Mouse (Mus musculus) heart, embryonic 11.5 days (tissue): ENCODE measurements around the gene Spint5. TPM values are rescaled to one million over a fixed set of nuclear protein-coding genes. Genes with fewer than 3 reads are reported as not detected.

Experiments
- ATAC-seq: fragments of 200-750 bp; cut with Nextera tagmentation; replicated peaks from 2 replicates; pipeline ENCODE4 v1.8.0; 2017; ENCODE audit warnings: moderate library complexity; ENCODE audit not compliant: insufficient number of reproducible peaks, low FRiP score, low TSS enrichment
- H3K27ac ChIP-seq: fragments of 300-500 bp; sonication (generic); 2 replicates; pipeline ENCODE4 v1.5.1; 2014; ENCODE audit warnings: mild to moderate bottlenecking, low read depth, low read length
- H3K27me3 ChIP-seq: fragments of 300-500 bp; sonication (generic); 2 replicates; pipeline ENCODE4 v1.6.1; 2014; ENCODE audit warnings: mild to moderate bottlenecking, low read length, mixed read lengths; ENCODE audit not compliant: control insufficient read depth, insufficient read depth
- H3K36me3 ChIP-seq: fragments of 300-500 bp; sonication (generic); 2 replicates; pipeline ENCODE4 v1.6.1; 2014; ENCODE audit warnings: mild to moderate bottlenecking, low read length, moderate library complexity, mixed read lengths; ENCODE audit not compliant: control insufficient read depth, insufficient read depth
- H3K4me1 ChIP-seq: fragments of 300-500 bp; sonication (generic); 2 replicates; pipeline ENCODE4 v1.6.1; 2014; ENCODE audit warnings: low read length; ENCODE audit not compliant: control insufficient read depth, insufficient read depth
- H3K4me2 ChIP-seq: fragments of 300-500 bp; sonication (generic); 2 replicates; pipeline ENCODE4 v1.6.1; 2014; ENCODE audit warnings: mild to moderate bottlenecking, moderate library complexity
- H3K4me3 ChIP-seq: fragments of 300-500 bp; sonication (generic); 2 replicates; pipeline ENCODE4 v1.5.1; 2014; ENCODE audit warnings: low read depth, low read length
- H3K9ac ChIP-seq: fragments of 300-500 bp; sonication (generic); 2 replicates; pipeline ENCODE4 v1.6.1; 2014; ENCODE audit warnings: mild to moderate bottlenecking, low read depth, low read length, moderate library complexity
- H3K9me3 ChIP-seq: fragments of 300-500 bp; sonication (generic); replicated peaks from 2 replicates; pipeline ENCODE4 v1.6.1; 2016; ENCODE audit warnings: low read length; ENCODE audit not compliant: control insufficient read depth
- WGBS: fragments of 180-500 bp; shearing (Covaris S2); extraction: QIAGEN DNeasy Blood & Tissue Kit; methylation state at CpG from one replicate; pipeline ENCODE4 v1.1.7; 2014; ENCODE audit not compliant: insufficient replicate concordance; 5-methylcytosine and 5-hydroxymethylcytosine counted together
- polyA plus RNA-seq: library from polyadenylated mRNA; unstranded; fragments of >200 nt; fragmentation: Nextera tagmentation; extraction: Ambion mirVana; gene quantifications from 2 replicates; pipeline ENCODE4 v1.2.1, GENCODE M21; 2014

Gene Spint5
- polyA plus RNA-seq, 1 experiment from 2014 or later: not detected

DNA sequence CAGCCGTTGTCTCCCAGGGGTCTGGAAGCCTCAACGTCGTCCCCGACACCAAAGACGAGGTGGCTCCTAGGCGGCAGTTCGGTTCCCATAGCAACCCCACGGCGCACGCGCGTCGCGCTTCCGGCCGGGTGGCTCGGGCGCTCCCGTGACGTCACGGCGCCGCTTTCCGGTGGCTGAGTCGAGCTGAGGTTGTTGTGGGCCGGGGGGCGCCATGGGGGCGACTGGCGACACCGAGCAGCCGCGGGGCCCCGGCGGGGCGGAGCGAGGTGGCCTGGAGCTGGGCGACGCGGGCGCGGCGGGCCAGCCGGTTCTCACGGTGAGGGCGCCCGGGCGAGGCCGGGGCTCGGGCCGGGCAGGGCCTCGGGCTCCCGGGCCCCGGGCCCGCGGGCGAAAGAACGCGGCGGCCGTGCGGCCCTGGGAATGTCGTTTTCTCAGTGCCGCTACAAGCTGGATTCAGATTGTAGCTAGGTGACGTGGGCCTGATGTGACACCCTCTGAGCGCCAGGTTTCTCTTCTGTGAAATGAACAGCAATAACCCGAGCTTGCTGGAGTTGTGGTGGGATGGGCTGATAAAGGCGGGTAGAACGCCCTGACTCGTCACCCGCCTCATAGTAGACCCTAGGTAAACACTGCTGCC is 30.9 kb downstream of the Spint5 start, which contains the start of the genes Wfdc3 and Dnttip1:
Gene Wfdc3, minus strand, starts transcription at position 89 of the 637 bp plus-strand sequence.
Gene Dnttip1, plus strand, starts transcription at position 141 of the 637 bp plus-strand sequence.
- H3K27me3 ChIP-seq: no peaks in the 10 kb centered on the region
- peak within 1 kb of the TSS; percentile 75 for H3K4me3 ChIP-seq
- H3K36me3 ChIP-seq: peaks cover 4% of the 10 kb centered on the region; the same call in 1 of the 2 replicates
- no peaks in the 10 kb centered on the region for H3K9me3 ChIP-seq
- H3K4me2 ChIP-seq: peak within 1 kb of the TSS; percentile 87
- peaks cover 12% of the 10 kb centered on the region for H3K4me1 ChIP-seq
- WGBS: under 1% methylated on average over 70 of the region's 70 CpGs
- ATAC-seq: peak; percentile 87
- peak within 1 kb of the TSS; percentile 58 for H3K27ac ChIP-seq
- H3K9ac ChIP-seq: peak within 1 kb of the TSS; percentile 91

DNA sequence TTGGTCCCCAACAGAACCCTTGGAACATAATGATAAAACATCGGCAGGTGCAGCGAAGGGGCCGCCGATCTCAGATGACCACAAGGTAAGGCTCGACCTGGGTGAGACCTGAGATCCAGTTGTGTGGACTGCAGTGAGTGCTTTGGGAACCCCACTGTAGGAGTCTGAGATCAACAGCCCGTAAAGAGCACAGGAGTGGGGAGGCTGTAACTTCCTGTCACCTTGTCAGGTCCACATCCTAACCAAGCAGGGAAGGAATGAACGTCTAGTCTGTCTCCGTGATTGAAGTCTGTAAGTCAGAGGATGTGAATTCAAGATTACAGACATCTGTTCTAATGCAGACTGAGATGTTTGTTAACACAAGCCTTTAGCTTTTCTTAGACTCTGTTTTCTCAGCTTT is 31.6 kb downstream of the Spint5 start:
- Histone ChIP-seq H3K9me3 (no peaks in the 10 kb centered on the region), H3K4me2 (peak overlapping the region; percentile 87), H3K4me1 (peaks cover 12% of the 10 kb centered on the region), H3K36me3 (peaks cover 7% of the 10 kb centered on the region; the same call in 1 of the 2 replicates), H3K27ac (no peak overlapping the region), H3K9ac (peak overlapping the region; percentile 91), H3K4me3 (peak overlapping the region; percentile 75), H3K27me3 (no peaks in the 10 kb centered on the region)
- 44% methylated on average over 8 of the region's 8 CpGs for WGBS
- no peak for ATAC-seq

DNA sequence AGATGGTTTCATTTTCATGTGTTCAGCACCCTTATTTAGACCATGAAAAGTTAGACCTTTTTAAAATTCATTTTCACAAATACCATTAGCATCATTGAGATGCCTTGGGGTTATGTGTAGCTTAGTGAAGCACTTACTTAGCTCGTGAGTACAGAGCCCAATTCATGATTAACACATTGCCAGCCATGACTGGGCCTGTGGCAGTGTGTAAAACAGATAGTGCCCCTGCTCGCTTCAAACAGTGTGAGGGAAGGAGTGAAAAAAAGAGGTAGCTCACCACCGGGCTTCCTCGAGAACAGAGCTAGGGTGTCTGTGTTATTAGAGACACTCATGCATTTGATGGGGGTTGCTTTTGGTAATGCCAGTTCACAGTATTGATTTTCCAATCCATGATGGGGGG is 33.1 kb downstream of the Spint5 start:
- peaks cover 7% of the 10 kb centered on the region for H3K36me3 ChIP-seq
- no peak overlapping the region for H3K4me3 ChIP-seq
- H3K9ac ChIP-seq: no peak overlapping the region
- no peak for ATAC-seq
- H3K4me2 ChIP-seq: no peak overlapping the region
- no peaks in the 10 kb centered on the region for H3K27me3 ChIP-seq
- H3K27ac ChIP-seq: no peak overlapping the region
- WGBS: 81% methylated on average over 4 of the region's 4 CpGs
- H3K9me3 ChIP-seq: no peaks in the 10 kb centered on the region
- H3K4me1 ChIP-seq: peaks cover 12% of the 10 kb centered on the region

DNA sequence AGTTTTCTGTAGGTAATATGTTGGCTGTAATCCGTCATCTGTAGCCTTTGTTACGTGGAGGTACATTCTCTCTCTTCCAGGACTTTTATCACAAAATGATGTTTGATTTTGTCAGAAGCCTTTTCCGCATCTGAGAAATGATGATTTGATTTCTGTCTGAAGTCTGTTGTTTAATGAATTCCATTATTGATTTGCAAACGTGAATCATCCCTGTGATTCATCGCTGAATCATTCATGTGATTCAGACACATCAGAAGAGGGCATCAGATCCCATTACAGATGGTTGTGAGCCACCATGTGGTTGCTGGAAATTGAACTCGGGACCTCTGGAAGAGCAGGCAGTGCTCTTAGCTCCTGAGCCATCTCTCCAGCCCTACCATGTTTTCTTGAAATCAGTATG is 33.9 kb downstream of the Spint5 start:
- no peak overlapping the region for H3K4me3 ChIP-seq
- no peaks in the 10 kb centered on the region for H3K9me3 ChIP-seq
- WGBS: 92% methylated on average over 6 of the region's 6 CpGs
- H3K27ac ChIP-seq: no peak overlapping the region
- peaks cover 12% of the 10 kb centered on the region for H3K4me1 ChIP-seq
- ATAC-seq: no peak
- no peaks in the 10 kb centered on the region for H3K27me3 ChIP-seq
- H3K4me2 ChIP-seq: no peak overlapping the region
- H3K36me3 ChIP-seq: peaks cover 7% of the 10 kb centered on the region
- H3K9ac ChIP-seq: no peak overlapping the region

DNA sequence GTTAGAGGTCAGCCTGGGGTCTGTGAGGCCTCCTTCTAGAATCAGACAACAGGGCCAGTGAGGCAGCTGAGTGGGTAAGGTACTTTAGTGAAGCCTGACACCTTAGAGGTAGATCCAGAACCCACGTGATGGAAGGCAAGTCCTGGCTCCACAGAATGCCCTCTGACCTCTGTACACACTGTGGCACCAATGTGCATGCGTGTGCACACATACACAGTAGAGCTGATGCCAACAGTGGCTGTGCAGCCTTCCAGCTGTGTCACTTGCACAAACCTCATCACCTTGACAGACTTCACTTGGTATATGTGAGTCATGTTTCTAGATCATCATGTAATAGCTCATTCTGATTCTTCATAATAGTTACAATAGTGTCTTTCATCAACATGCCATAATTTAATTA is 37.3 kb downstream of the Spint5 start:
- Histone ChIP-seq H3K4me2 (no peak overlapping the region), H3K9ac (no peak overlapping the region), H3K27ac (no peak overlapping the region), H3K9me3 (no peaks in the 10 kb centered on the region), H3K27me3 (no peaks in the 10 kb centered on the region), H3K36me3 (peaks cover 29% of the 10 kb centered on the region), H3K4me3 (no peak overlapping the region), H3K4me1 (peaks cover 10% of the 10 kb centered on the region)
- no peak for ATAC-seq
- WGBS: 92% methylated on average over 2 of the region's 2 CpGs

DNA sequence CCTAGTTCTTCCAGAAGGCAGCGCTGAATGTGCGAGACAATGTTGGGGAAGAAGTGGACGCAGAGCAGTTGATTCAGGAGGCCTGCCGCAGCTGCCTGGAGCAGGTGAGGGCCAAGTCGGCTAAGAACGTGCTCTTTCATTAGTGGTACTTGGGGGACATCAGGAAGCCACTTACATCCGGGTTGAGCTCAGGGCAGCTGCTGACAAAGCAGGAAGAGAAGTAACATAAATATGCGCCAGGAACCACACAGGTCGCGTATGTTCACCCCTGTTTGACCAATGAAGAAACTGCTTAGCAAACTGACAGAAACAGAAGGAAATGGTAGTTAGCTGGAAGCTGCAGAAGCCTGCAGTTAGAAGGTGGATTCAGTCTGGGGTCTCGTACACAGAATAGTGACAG is 39.0 kb downstream of the Spint5 start:
- no peak overlapping the region for H3K9ac ChIP-seq
- H3K36me3 ChIP-seq: peaks cover 33% of the 10 kb centered on the region
- 77% methylated on average over 11 of the region's 11 CpGs for WGBS
- H3K27ac ChIP-seq: peak overlapping the region; percentile 91
- H3K4me1 ChIP-seq: peaks cover 10% of the 10 kb centered on the region
- ATAC-seq: no peak
- no peak overlapping the region for H3K4me2 ChIP-seq
- no peaks in the 10 kb centered on the region for H3K9me3 ChIP-seq
- no peak overlapping the region for H3K4me3 ChIP-seq
- no peaks in the 10 kb centered on the region for H3K27me3 ChIP-seq

DNA sequence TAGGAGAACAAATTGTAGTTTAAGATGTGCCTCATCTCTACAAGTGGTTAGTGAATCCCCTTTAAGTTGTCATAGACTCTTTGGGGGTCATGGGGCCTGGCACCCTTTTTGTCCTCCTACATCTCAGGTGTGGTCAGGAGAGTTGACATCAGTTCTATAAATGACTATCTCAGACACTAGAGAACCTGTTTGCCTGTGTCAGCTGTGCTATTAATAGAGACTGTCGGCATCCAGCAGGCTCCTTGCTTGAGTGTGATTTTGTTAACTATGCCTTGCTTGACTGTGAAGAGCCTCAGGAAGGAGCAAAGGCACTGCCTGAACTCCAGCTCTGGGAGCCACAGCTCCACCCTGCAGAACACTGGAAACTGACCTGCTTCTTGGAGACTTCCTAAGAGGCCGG is 39.7 kb downstream of the Spint5 start:
- H3K9me3 ChIP-seq: no peaks in the 10 kb centered on the region
- H3K27me3 ChIP-seq: no peaks in the 10 kb centered on the region
- H3K27ac ChIP-seq: peak overlapping the region; percentile 91
- peak overlapping the region; percentile 35; the same call in 1 of the 2 replicates for H3K9ac ChIP-seq
- no peak overlapping the region for H3K4me3 ChIP-seq
- peak overlapping the region; percentile 20; the same call in 1 of the 2 replicates for H3K4me2 ChIP-seq
- peaks cover 10% of the 10 kb centered on the region for H3K4me1 ChIP-seq
- peaks cover 36% of the 10 kb centered on the region for H3K36me3 ChIP-seq
- ATAC-seq: no peak
- WGBS: 58% methylated on average over 2 of the region's 2 CpGs

DNA sequence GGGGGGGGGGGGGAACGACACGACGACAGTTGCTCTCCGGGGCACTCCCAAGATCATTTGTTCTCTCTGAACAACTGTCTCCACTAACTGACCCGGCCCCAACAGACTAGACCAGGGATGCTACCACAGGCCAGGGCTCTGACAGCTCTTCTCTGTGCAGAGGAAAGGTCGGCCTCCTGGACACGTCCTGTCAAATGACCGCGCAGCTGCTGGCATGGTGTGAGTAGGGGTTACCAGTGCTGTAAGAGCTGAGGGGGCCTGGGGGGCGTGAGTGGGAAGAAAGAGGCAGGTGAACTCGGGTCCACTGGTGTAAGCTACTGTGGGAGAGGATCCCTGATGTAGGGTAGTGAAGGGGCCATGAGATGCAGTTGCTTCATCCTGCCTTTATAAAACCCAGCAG is 42.7 kb downstream of the Spint5 start:
- 90% methylated on average over 8 of the region's 11 CpGs for WGBS
- no peak for ATAC-seq
- no peak overlapping the region for H3K4me2 ChIP-seq
- H3K9me3 ChIP-seq: no peaks in the 10 kb centered on the region
- H3K27me3 ChIP-seq: no peaks in the 10 kb centered on the region
- H3K27ac ChIP-seq: no peak overlapping the region
- peaks cover 10% of the 10 kb centered on the region for H3K4me1 ChIP-seq
- H3K4me3 ChIP-seq: no peak overlapping the region
- H3K9ac ChIP-seq: no peak overlapping the region
- H3K36me3 ChIP-seq: peaks cover 48% of the 10 kb centered on the region

DNA sequence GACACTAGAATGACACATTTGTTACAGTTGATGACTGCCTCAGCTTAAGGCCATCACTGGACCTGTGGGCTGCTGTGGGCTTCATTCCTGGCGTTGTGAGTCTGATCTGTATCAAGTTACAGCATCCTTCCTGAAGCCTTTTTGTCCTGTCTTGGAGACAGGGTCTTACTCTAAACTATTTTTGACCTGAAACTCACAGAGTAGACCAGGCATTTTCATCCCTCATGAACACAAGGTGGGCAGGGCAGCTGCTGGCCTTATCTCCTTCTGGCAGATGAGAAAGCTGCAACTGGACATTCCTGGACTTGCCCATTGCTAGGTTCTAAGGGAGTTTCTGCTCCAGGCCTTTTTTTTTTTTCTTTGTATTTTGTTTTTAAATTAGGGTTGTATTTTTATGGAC is 43.6 kb downstream of the Spint5 start:
- Histone ChIP-seq H3K27me3 (no peaks in the 10 kb centered on the region), H3K9me3 (no peaks in the 10 kb centered on the region), H3K4me3 (no peak overlapping the region), H3K4me2 (no peak overlapping the region), H3K27ac (no peak overlapping the region; the same call in 1 of the 2 replicates), H3K9ac (no peak overlapping the region), H3K4me1 (peaks cover 10% of the 10 kb centered on the region), H3K36me3 (peaks cover 55% of the 10 kb centered on the region)
- WGBS: 58% methylated on average over 1 of the region's 1 CpGs
- peak; percentile 61 for ATAC-seq
